Mouse (Mus musculus): ENCODE measurements around the gene Chrm3.

Chrm3 gene

DNA sequence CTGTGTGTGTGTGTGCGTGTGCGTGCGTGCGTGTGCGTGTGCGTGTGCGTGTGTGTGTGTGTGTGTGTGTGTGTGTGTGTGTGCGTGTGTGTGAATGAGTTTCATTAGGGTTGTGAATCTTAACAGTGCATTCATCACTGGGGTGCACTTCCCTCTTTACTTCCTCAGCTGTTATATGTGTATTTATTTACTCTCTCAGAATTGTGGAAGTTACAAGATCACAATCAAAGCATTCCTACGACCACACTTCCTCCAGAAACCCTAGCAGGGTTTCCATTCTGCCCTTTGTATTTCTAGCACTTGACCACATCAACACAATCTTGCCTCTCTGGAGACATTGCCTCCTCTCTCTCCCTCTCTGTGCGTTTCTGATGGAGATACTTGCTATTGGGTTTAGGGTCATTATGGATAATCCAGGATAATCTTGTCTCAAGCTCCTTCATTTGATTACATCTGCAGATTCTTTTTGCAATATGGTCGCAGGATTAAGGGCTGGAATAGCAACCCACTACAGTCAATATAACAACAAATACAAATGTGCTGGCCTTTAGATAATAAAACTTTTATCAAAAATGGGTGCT lies 465.5 kb downstream of the Chrm3 start:
- no peak for DNase-seq (ENCODE audit: low spot score)

DNA sequence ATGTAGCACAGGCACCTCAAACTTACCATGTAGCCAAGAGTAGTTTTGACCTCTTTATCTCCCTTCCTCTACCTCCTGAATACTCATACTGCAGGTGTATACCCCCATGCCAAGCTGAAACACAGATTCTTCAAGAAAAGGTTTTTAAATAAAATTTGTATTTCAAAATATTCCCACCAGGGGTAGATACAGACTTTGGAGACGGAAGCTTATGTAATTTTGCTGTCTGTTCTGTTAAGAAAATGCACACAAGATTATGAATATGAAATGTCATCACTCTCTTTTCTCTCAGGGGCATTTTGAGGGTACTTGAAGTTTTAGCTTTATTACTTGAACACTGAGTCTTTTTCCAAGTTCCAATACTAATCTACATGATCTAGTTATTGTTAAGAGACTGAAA lies 469.6 kb downstream of the Chrm3 start:
- DNase-seq (ENCODE audit: low spot score) = no peak

DNA sequence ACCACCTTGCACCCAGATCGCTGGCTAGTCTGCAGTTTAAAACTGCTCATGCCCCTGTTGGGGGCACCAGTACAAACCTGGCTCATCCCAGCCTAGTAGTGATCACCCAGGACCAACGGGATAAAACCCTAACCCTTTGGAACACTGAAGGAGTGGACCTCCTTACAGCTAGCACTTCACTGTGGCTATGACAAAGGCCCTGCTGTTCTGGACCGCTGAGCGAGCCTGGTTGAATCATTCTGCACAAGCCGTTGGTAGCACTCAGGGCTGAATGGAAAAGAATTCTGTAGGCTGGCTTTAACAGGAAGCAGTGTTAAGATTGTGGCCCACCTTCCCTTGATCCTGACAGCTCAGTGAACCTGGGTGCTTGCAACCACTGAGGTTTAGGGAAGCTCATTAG lies 470.2 kb downstream of the Chrm3 start:
- DNase-seq (ENCODE audit: low spot score) = no peak

DNA sequence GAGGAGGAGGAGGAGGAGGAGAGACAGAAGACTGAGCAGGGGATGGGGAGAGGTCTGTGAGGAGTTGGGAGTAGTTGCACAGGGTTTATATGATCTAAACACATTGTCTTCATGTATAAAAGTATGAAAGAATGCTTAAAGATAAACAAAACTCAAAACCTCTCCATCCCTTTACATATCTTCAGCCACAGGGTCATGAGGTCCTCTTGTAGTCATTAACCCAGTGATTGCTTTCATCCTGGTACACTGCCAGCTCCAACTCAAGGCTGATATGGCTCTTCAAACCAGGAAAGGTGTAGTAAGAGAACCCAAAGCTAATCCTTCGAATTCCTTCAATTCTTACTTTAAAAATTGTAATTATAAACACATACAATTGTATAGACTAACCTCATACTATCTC lies 470.7 kb downstream of the Chrm3 start:
- no peak for DNase-seq (ENCODE audit: low spot score)

DNA sequence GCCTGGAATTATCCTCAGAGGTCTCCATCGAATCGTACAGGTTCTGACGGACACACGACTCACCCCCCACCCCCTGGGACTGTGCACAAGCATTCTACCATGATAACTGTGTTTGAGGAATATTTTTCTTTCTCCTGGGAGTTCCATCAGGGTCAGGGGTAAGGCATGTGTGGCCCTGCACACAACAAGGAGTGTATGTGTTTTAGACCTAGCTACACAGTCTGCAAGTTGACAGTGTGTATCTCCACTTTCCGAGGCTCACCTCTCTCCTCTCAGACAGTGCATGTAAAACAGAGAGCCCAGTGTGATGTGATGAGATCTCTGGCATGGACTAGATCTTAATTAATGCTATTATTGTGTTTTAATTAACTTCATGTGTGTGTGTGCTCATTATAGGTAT lies 472.4 kb downstream of the Chrm3 start:
- DNase-seq (ENCODE audit: low spot score) = no peak

DNA sequence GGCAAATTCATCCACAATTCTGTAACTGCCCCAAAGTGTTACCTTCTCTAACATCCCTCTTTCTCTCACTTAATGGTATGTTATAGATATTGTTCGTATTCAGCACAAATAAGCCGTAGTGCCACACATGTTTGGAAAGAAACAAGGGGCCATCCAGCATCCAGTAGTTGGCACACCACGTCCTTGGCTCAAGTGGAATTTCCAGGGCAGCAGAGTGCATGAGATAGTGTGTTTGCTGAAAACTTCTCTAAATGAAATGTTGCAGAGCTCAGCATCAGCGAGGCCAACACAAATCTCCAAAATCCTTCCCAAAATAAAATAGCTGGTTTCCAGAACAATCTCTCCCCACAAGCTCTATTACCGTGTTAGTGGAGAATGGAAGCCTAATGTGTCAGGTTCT lies 473.4 kb downstream of the Chrm3 start:
- DNase-seq (ENCODE audit: low spot score) = no peak

DNA sequence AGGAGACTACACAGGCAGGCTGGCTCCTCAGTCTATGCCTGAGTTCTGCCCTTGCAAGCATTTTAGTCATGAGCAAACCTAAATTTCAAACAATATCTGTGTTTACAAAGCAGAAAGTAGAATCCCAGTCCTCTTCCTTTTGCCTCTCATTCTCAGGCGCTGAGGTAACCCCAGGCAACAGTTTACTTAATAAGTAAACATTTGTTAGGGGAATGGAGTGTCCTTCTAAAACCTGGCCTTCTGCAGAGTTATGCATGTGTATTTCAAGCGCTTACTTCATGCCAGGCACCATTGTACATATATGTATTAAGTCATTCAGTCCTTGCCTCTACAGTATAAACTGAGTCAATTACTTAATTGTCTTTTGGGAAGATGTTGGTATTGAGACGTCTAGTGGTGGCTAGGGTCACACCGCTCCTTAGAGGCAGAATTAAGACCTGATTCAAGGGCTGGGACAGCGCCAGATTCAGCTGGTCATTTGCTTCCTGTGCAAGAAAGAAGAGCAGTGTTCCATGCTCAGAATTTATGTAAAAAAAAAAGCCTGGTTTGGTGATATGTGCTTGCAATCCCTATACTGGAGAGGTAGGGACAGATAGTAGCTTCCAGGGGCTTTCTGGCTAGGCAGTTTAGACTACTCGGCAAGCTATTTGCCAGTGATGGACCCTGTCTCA lies 474.0 kb downstream of the Chrm3 start:
- DNase-seq (ENCODE audit: low spot score) = no peak

DNA sequence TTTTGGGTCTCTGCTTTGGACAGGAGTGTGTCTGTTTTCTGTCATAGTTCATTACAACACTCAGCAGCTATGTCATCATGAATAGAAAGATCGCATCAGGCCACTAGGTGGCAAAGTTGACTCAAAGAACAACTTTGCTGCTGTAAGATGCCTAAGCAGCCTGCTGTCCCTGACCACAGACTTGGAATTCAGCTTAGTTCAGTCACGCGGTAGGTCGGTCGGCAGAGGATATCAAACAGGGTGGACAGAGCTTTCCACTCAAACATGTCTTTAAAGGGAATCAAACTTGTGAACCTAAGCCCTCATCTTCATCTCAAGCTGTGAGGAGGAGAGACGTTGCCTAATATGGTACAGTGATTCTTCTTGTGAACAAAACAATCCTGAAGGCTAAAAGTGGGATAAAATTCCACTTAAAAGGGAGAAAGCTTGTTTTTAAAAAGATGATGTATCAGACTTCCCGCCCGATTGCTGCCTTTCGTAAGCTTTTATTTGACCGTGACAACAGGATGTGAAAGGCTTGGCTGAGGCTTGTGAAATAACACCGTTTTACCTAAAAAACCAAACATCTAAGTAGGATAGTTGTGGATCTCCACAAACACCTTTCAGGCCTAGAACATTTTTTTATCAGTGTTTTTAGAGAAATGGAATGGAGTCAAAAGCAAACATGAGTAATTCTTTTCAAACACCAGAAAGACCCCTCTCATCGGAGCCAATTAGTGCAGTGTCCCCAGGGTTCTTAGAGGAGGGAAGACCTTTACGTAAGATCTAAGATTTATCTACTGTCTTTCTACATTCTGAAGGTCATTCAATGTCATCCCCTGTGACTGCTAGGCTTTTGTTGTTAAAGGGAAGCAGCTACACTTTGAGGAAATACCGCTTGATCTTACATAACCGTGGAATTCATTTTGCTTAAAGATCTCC lies 478.0 kb downstream of the Chrm3 start:
- peak; percentile 13 for DNase-seq (ENCODE audit: low spot score)

DNA sequence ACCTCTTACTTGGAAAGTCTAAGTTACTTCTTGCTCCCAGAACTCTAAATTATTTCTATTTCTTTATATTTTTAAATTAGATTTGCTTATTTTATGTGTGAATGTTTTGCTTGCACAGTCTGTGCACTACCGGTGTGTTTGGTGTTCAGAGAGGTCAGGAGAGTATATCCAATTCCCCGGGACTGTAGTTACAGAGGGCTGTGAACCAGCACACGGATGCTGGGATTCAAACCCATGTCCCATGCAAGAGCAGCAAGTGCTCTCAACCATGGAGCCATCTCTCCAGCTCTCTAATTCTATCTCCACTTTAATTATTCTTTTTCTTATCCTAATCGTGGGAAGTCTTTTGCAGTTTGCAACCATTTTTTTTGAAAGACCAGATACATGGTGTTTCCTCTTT lies 478.7 kb downstream of the Chrm3 start:
- no peak for DNase-seq (ENCODE audit: low spot score)

DNA sequence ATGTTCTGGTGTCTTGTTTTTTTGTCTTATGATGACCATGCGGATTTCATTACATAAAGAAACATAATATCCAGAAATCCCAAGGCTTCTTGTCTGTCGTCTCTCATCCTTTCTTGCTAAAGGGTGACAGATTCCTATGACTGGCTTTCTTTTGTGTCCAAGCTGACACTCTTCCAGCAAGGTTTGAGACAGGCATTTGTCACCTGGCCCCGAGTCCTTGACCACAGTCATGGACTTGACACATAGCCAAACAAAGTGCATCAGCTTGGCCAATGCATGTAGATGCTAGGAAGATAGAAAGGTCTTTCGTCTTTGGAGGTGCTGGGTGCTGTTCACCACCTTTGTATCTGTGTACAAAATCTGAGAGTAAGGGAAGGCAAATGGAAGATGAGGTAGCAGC lies 480.2 kb downstream of the Chrm3 start:
- no peak for DNase-seq (ENCODE audit: low spot score)

DNA sequence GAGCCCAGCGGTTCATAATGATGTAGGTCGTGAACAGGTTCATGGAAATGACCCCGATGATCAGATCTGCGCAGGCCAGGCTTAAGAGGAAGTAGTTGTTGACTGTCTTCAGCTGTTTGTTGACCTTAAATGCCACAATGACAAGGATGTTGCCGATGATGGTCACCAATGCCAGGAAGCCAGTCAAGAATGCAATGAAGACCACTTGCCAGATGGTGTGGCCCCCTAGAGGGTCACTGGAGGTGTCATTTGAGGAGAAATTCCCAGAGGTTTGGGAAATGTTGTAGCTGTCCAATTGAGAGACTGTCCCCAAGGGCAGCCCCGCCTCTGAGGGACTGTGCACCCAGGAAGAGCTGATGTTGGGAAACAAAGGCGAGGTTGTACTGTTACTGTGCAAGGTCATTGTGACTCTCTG lies 482.0 kb downstream of the Chrm3 start:
- DNase-seq (ENCODE audit: low spot score) = no peak

DNA sequence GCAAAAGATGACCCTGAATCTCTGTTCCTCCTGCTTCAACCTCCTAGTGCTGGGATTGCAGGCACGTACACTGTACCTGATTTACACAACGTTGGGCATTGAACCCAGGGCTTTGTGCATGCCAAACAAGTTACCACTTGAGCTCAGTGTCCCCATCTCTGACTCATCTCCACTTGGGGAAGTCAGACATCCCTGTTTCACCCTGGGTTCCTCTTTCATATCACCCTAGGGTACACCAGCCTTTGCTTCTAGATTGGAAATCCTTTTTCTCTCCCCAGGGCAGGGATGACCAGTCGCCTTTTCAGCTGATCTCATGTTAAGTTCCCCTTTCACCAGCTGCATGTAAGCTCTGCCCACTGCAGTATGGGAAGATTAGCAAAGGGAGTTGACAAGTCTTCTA lies 487.3 kb downstream of the Chrm3 start:
- DNase-seq (ENCODE audit: low spot score) = no peak

DNA sequence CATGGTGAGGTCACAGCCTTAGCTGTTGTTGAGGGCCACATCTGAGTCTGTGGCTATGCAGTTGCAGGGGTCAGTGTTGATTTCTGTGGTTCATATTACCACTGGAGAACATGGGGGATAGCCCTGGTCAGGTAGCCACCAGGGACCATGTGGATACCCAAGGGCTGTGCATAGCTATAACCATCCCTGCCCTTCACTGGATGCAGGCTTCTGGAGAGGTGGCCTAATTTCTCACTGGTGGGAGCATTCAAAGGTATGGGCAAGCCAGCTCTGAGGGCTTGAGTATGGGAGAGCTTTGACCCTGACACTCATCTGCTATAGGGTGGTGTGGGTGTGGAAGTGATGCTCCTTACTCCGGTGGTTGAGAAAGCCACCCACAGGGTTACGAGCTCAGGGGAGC lies 494.5 kb downstream of the Chrm3 start:
- DNase-seq (ENCODE audit: low spot score) = no peak

DNA sequence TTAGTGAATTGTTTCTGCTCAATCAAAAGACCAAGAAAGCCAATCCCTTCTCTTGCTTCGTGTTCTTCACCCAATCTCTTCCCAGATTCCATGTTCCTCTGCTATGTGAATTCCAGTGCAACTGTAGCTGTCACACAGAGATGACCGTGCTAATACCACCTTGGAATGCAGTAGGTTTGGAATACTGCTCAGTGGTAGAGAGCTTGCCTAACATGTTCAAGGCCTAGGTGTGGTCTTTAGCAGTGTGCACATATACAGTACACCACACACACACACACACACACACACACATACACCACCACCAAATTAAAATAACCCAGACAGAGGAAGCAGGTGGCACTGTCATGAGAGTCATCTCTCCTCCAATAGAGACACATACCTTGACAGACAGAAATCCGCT lies 513.1 kb downstream of the Chrm3 start:
- DNase-seq (ENCODE audit: low spot score) = no peak

DNA sequence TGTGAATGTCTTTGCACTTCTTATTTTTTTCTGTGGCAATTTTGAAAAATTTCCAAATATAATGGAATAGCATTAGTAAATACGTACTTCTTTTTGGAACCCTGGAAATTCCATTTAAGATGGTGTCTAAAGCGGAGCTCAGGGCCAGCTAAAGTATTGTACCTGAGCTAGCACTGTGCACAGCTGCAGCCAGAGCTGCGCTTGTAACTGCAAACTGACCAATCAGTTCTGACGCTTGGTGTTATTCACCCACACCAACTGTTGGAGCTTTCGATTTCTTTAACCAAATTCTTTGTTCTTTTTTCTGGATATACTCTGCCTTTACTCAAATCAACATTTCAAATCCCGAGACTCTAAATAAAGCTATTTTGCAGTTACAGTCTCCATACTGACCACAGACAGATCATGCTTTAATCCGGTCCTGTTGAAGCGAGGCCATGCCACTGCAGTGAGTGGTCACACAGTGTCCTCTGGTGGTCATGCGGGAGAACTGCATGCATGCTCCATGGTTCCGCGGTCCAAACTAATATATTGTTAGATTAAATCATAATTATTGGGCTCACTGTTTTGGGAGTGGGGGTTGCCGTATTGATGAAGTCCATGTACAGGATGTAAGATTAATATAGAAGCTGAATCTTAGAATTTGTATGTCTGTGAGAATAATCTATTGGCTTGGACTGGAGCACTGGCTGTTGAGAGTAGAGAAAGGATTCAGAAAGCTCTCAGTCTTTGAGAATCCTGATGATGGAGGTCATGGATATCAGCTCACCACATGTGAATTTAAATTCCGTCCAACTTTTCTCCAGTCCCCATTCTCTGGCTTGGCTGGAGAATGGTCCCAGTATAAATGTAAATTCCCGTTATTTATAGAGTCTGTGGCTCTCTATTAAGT lies 513.9 kb downstream of the Chrm3 start:
- DNase-seq (ENCODE audit: low spot score) = peak; percentile 22

DNA sequence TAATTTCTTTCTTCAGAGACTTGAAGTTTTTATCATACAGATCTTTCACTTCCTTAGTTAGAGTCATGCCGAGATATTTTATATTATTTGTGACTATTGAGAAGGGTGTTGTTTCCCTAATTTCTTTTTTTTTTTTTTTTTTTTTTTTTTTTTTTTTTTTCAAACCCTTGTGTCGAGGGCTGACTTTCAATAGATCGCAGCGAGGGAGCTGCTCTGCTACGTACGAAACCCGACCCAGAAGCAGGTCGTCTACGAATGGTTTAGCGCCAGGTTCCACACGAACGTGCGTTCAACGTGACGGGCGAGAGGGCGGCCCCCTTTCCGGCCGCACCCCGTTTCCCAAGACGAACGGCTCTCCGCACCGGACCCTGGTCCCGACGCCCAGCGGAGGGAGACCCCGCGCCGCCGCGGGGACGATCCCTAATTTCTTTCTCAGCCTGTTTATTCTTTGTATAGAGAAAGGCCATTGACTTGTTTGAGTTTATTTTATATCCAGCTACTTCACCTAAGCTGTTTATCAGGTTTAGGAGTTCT lies 526.4 kb downstream of the Chrm3 start:
- DNase-seq (ENCODE audit: low spot score) = peak; percentile 34

DNA sequence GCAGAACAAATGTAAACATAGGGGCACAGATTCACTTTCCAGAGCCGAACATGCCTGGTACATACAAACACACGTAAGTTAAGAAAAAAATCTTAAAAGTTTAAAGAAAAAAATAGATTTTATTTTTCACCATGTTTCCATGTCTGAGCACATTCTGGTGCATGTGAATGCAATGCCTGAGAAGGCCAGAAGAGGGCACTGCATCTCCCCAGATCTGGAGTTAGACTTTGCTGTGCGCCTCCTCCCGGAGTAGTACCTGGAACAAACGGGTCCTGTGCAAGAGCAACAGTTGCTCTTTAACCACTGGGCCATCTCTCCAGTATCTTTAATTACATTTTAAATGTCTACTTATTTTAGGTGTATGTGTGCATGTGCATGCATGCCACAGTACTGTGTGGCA lies 534.4 kb downstream of the Chrm3 start:
- DNase-seq (ENCODE audit: low spot score) = no peak

Data from ovary, postnatal 10 days (tissue).